Mouse (Mus musculus) neural tube, embryonic 10.5 days (tissue): ENCODE measurements around the gene Fam20c.

ENCODE experiments used
- DNase-seq: peaks from one replicate; pipeline ENCODE4 v3.0.0-alpha.2; 2017; ENCODE audit warnings: low spot score; ENCODE audit errors: extremely low spot score

The Fam20c gene

DNA sequence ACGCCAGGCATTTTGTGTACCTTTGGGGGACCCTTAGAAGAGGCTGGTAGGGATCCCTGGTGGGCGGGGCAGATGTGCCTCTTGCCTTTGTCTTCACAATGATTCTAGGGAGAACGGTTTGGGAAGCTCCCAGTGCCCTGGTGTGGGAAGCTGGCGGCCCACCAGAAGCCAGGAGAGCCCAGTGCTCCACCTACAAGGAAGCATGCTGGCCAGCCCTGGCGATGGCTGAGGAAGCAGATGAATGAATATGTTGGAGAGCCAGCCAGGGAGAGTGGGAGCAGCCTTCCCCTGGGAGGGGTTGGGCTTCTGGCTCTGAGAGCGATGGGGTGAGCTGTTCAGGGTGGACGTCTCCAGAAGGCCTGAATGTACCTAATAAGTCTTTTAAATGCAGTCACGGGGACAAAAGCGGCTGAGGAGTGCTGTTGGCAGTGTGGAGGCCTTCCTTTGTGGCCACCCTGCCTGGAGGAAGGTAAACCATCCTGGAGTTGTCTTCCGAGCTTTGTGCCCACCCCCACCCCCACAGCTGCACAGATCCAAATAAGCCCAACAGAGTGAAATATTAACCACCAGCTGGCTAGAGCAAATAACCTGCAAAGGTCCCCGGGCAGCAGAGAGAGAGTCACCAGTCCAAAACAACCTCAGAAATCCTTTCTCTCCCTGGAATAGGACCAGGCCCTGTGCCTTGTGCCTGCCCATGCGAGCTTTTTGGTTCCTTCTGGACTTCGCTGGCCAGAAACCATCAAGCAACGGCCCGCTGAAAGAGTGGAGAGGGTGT lies 2.2 kb downstream of the Fam20c start:
- DNase-seq = peak; percentile 51

DNA sequence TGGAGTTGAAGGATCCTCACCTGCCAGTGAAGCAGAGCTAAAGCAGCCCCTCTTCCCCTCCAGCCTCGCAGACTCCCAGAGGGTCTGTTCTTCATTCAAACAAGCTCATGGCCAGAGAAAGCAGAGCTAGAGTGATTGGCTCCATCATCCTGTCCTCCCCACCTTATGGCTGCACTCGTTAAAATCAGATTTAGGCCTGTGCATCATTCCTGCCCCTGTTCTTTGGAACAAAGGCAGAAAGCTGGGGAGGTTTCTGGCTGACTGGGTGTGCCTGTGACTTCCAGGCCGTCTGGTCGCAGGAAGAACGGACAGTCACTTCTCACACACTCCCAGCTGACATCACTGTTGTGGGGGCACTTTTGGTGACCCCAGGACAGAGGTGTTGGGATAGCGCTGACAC lies 2.8 kb downstream of the Fam20c start:
- DNase-seq = peak; percentile 20

DNA sequence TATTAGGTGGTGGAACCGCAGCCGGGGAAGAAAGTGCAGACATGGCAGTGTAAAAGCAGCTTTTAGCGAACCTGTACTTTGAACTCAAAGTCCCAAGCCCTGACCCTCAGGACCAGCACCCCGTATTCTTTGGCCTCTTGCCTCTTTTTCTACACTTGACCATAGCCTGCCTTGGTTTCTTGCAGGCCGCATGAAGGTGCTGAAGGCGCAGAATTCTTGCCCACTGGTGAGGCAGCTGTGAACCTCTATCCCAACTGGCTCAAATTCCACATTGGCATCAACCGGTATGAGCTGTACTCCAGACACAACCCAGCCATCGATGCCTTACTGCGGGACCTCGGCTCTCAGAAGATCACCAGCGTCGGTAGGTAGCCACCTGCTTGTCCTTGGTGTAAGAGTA lies 3.3 kb downstream of the Fam20c start:
- no peak for DNase-seq

DNA sequence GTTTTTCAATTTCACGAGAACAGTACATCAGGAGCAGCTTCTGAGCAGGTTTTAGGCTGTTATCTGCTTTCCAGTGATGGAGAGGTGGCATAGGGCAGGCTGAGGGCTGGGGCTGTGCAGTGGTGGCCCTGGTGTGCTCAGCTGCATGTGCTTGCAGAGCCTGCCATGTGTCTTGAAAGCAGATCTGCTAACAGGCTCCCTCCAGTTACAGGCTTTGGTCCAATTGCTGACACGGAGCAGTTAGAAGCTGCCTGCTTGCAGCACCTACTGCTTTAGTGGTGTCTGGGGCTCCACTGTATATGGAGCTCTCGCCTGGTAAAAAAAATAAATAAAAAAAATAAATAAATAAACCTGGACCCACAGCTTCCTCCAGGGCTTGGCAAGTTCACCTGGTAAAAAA lies 4.2 kb downstream of the Fam20c start:
- no peak for DNase-seq

DNA sequence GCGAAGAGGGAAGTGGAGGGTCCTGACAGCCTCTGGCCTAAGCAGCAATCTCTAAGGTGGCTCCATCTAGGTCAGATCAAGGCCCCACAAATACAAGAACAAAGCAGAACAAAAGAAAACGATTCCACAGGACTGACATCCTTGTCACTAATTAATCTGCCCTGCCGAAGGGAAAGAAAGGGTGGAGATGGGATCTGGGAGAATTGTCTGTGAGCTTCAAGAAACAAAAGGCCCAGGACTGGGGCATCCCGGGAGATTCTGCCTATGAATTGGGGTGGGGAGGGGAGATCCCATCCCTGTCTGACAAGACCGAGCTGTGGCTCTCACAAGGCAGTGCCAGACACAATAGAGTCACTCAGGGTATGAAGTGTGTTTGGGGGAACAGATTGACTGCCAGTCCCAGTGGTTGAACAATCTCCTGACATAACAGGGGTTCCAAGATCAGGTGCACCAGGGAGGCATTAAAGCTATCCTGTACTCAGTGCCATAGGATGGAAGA lies 7.6 kb downstream of the Fam20c start:
- DNase-seq = no peak

DNA sequence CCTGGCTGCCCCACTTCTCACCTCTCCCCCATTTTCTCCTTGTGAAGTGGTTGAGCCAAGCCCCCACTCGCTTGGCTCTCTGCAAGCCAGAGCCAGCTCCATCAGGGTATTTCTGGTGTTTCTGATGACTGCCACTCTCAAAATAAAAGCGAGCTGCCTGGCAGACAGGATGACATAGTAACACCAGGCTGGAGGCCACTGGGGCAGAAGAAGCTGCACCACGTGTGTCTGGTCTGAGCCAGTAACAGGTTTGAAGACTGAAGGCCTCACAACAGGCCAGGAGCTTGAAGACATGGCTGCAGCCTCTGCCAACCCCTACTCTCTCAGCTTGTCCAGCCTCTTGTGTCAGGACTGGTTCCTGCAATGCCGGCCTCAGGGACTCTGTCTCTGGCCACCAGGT lies 8.0 kb downstream of the Fam20c start:
- DNase-seq = no peak

DNA sequence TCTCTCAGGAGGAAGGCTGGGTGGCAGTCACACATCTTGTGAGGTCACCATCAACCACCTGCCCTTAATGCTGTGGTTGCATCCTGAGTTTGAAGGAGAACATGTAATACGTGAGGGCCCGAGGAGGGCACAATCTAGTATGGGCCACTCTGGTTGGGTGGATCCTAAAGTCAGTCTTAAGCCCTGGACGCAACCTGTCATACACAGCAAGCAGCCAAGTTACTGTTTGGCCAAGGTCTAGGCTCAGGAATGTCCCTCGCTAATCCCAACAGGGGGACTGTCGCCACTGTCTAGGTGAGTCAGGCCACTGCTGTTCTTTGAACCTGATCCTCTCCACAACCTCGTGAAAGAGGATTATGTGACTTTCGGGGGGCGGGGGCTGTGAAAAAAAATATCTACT lies 10.3 kb downstream of the Fam20c start:
- DNase-seq = no peak

DNA sequence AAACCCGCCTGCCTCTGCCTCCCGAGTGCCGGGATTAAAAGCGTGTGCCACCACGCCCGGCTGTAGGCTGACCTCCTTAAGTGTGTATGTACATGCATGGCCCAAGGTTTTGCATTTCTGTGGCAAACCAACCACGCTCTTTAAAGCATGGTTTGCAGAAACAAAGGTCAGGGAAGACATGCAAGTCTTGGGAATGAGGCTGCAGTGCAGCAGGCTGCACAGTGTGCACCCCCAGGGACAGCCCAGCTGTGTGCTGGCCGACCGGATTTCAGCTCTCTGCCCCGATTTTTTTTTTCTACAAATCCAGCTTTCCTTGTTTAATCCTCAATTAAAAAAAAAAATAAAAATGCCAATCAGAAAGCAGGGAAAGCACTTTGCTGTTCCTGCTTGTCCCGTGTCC lies 13.3 kb downstream of the Fam20c start:
- DNase-seq = no peak

DNA sequence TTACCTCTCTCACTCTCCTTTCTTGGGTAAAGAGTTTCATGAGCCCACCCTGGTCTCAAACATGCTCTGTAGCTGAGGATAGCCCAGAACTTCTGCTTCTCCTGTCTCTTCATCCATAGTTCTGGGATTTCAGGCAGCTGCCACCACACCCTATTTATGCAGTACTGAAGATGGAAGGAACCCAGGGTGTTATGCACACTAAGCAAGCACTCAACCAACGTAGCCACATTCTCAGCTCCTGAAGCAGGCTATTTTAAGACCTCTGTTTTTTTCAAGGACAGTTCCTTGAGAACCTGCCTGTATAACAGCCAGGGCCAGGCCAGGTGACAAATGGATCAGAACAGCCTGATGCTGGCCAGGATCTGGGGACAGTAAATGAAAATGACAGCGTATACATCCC lies 14.4 kb downstream of the Fam20c start:
- DNase-seq = no peak

DNA sequence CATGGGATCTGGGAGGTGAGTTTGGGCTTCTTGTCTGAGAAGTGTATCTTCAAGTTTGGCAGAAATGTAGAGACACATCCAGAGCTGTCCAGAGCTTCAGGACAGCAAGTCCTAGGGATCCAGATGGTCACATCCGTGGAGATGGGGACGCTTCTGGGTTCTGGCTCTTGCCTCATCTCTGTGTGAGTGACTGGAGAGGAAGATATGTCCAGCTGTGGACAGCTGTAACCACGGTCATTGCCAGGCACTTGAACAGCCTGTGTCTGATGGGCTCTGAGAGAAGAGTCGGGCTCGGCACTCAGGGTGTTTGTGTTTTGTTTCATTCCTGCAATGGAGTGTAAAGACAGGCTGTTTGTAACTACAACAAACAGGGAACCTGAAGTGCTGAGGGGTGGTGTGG lies 14.8 kb downstream of the Fam20c start:
- DNase-seq = no peak

DNA sequence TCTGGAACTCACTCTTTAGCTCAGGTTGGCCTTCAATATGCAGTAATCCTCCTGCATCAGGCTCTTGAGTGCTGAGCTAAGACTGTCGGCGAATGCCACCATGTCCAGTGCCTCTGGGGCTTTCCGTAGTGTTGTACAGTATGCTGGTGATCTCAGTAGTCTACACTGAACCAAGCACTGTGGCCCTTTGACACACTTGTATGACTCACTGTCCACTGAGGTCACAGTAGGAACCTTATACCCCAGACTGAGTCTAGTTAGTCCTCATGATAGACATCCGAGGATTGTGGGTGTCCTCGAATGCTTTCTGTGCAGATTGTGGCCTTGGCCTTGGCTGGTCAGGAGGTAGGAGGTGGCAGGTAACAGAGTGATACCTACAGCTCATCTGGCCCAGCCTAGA lies 20.8 kb downstream of the Fam20c start:
- DNase-seq = no peak

DNA sequence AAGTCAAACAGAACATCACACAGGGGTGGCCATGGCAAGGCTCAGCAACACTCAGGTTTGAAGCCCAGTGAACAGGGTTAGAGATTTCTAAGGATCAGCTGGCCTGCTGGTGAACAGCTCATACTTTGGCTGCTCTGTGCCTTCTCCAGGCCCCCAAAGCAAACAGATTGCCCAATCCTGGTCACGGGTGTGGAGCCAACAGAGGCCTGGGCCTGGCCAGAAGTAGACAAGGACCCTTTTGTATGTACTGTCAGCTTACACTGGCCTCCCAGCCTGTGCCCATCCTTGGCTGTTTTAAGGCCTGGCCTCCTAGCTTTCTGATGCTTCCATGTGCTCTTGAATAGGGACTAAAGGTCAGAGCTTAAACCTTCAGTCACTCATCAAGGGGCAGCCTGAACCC lies 22.0 kb downstream of the Fam20c start:
- DNase-seq = no peak

DNA sequence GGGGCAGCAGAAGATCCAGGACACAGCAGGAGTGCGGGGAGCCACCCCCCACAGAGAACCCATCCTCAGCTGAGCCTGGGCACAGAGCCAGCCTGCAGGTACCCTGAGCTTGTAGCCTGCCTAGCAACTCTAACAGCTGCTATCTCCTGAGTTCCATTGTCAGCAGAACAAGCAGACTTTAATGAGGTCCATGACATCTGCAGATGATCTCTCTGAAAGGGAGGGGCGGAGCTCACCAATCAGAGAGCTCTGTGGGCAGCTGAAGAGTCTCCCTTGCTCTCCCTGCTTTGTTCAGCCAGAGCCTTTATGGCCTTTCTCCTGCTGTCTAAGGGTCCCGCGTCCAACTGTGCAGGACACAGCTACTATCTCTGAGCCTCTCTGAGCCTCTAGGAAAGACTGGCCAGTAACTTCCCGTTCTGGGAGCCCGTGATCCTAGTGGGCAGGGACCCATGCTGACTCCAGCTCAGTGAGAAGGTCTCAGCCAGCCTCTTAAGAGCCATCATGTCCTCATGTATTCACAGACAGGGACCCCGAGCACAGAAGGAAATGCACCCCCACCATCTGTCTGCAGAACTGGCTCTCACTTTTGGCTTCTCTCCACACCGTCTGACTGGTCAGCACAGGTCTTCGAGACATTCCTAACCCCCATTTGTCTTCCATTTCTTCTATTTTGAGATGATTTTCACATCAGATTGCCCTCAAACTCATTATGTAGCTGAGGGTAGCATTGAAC lies 24.6 kb downstream of the Fam20c start:
- DNase-seq = peak; percentile 32

DNA sequence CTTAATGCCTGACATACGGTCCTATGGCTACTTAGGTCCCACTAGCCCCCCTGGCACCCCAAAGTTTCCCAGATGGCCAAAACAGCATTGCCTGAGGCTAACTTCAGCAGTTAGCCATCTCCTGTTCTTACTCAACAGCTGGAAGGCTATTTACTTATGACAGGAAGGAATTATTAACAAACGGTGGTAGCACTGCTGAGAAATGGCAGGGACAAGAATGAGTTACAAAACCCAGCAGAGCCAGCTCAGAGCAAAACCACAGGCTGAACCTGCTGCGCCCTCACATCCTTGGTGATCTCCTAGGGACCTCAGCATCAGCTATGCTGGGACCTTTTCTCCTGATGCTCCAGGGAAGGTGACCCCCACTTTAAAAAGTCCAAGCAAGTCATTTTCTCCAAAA lies 25.3 kb downstream of the Fam20c start:
- no peak for DNase-seq

DNA sequence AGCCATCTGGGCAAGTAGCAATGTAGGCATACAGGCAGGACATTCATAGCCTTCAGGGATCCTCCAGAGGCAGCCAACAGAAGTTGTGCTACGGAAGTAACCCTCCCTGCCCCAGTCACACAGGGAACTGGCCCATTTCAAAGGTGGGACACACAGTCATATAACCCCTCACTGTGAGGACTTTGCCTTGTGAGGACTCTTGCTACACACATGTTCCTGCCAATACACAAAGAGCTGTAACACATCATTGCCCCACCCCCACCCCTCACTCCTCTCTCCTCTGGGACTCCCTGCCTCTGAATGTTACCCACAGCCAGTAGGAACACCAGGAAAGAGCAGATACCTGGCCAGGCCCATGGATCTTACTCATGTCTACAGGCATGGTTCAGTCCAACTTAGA lies 28.4 kb downstream of the Fam20c start:
- DNase-seq = no peak

DNA sequence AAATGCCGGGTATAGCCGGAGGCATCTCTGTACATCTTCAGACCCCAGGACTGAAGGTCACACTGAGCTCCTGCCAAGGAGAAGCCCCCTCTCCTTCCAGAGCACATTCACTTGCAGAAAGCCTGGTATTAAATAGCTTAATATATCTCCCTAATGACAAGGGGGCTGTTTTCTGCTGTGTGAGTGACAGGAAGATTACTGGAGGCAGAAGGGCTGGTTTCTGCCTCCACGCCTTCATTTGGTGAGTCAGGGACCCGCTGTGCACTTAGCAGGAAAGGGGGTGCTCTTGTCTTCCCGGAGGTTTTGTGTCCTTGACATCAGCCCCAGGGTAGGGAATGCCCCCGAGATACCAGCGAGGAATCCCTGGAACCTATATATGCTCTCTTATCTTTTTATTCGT lies 28.9 kb downstream of the Fam20c start:
- DNase-seq = no peak

DNA sequence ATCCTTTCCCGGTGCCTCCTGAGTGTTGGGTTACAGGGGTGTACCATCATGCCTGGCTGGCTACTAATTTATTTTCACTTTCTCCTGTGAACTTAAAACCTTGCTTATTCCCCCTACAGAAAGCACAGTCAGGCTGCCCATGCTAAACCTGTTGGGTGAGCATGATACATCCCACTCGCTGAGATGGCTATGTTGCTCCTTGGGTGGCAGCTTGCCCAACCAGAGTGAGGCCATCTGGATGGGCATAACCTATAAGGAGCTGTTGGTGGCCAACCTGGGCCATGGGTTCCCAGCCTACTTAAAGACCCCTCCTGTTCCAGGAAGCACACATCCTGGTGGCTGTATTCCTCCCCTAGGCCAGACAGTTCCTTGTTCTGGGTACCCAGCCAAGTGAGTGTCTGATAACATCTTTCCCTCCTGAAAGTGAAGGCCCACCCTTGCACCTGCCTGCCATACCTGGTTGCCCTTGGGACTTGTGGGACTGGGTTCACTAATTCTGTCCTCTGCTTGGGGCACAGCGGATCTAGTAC lies 31.7 kb downstream of the Fam20c start:
- DNase-seq = no peak

DNA sequence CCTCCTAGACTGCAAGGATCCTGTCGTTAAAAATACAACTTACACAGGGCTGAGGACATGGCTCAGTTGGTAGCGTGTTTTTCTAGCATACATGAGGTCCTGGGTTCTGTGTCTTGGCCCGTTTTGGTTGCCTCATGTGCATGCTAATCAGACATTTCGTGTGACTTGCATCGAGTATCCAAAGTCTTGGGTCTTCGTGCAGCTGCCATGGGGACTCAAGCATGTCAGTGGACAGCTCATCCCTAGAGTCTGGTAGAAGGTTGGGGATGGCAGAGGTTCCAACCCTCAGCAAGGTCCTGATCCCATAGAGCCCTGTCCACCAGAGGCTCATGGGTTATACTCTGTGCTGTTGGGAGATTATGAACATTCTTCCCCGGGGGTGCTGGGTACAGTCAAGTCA lies 33.3 kb downstream of the Fam20c start:
- DNase-seq = no peak

DNA sequence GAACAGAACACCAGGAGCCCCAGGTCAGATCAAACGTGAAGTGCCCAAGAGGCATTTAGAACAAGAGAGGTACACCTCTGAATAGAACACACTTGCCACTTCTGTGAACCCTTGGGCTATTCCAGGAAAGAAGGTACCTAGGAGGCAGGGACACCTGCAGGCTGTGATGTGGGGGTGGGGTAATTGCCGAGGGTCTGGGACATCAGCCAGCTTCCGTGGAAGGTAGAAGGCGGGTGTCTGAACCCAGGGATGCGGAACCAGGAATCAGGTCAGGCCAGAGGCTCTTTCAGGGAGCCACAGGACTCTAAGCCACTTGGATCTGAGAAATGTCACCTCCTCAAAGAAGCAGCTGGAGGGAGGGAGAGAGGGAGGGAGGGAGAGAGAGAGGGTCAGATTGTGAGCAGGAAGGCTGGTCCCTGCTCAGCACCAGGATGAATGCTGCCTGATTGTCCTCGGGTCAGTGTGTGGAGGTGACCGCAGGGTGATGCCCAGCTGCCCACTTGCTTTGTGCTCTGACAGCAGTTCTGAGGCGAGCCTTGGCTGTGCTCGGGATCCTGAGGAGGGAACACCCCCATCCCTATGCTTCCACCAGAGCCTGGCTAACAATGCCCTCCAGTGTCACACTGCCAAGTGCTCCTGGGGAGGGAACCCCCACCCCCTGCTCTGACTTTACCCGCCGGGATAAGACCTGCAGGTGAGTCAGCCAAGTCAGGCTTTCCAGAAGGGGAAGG lies 34.3 kb downstream of the Fam20c start:
- no peak for DNase-seq

DNA sequence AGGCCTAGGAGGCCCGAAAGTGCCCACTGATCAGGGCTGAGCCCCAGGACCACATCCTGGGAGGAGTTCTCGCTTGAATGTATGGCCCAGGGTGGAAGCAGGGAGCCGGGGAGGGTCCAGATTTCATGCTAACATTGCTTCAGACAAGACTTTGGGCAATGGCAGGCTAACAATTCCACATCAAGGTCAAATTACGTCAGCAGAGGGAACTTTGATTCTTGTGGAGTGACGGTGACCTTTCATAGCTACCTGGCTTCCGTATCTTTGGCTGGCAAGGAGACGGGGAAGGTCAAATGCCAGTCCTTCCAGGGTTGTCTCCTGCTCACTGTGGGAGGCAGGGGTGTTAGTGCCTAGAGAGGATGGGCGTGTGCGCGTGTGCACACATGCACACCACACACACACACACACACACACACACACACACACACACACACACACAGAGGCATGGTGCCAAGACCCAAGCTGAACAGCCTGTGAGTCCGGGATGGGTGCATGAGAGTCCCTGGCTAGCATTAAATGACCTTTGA lies 36.7 kb downstream of the Fam20c start:
- no peak for DNase-seq

DNA sequence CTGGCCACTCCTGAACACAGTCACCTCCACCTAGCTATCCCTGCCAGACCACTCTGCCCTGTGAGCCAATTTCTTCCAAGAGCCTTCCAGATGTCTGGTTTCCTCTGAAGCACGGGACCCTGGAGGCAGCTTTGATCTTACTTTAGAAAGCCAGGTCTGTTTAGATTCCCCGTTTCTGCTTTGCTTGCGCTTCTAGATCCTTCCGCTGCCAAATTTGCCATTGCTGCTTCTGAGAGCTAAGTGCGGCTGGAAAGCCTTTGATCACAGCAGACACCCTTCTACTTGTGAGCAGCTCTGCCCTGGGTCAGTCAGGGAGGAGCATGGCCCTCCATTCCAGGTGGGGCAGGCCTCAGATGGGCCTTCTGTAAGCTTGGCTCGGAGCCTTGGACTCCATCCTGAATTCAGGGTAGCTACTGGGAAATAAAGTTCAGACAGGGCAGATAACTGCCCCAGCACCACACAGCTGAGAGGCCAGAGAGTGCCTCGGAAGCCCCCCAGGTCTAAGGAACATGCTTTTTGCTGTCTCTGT lies 47.3 kb downstream of the Fam20c start:
- no peak for DNase-seq
